Mouse (Mus musculus) embryonic stem cell, embryonic (primary cell): ENCODE measurements around the gene Nlrp4c.
"Not testable (repeated sequence)": the region's sequence is repeated elsewhere in the genome, so short reads cannot be mapped to it uniquely, and the experiment has no call there.

ENCODE experiments used
- CTCF ChIA-PET, 4 experiments: fragments of 300-600 bp in 2 of 4; fragments of 350-600 bp in 2 of 4; sonication (Branson Sonifier 250); formaldehyde crosslinking; loops; one replicate each; lab custom pipeline; 2022; ENCODE audit warnings: inconsistent platforms in 2 of 4; lab: Charles Lee
- POLR2A ChIA-PET, 4 experiments: fragments of 300-600 bp in 2 of 4; fragments of 350-600 bp in 2 of 4; sonication (Branson Sonifier 250); formaldehyde crosslinking; loops; one replicate each; lab custom pipeline; 2022; ENCODE audit warnings: antibody characterized with exemption in 4 of 4, inconsistent platforms in 1 of 4; lab: Charles Lee

The Nlrp4c gene

GRCm38 (mm10) chr7:6044861-6045260 lies at the start of gene Nlrp4c:
Nlrp4c (plus strand) TSS chr7:6045161.
- ChIA-PET POLR2A (no interaction called here), CTCF (no interaction called here)

DNA sequence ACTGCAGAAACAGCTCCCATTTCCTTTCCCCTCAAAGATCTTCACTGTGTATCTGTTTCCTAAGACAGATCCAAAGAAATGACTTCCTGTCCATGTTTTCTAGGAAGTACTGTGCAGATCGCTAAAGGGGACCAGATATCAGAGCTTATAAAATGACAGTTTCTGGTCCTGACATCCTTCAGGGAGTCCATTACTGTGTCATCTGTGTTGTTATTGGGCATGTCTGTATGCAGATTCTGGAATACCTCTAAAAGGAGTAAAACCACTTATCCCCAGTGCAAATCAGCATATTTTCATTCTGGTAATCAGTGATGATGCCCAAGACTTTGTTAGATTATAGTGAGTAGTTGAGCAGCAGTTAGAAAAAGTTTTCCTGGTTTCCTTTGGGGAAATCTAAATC lies 34.1 kb upstream of the Nlrp4c start, which contains the start of gene Vmn1r65:
TSS of gene Vmn1r65 (minus strand) at position 101 of the 400 bp plus-strand sequence.
- CTCF ChIA-PET = no interaction called here
- POLR2A ChIA-PET = no interaction called here

GRCm38 (mm10) chr7:6119501-6119900 lies 74.5 kb downstream of the Nlrp4c start:
- CTCF ChIA-PET = interaction anchor here in 2 of 4 experiments (0.6 to 2.9 kb wide), 10 partner anchors 52 to 163 kb away, joined by 3 to 19 read pairs (median 3); partner anchors contain the start of gene Zfp444 (in 1 of the 2)

DNA sequence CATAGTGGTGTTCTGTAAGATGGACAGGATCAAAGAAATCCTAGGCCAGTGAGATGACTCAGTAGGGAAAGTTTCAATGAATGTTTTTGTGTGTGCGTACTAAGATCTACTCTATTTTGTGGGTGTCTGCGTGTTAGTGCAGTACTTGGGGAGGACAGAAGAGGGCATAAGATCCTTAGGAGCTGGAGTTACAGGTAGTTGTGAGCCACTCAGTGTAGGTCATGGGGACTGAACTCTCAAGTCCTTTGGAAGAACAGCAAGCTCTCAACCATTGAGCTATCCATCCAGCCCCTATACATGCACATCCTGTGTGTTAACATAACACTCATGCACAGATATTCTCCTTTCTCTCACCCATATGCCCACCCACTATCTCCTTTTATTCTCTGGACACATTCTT lies 75.1 kb downstream of the Nlrp4c start:
- CTCF ChIA-PET = interaction anchor here (0.6 to 2.9 kb wide), 12 partner anchors 52 to 682 kb away, joined by 3 to 19 read pairs (median 3); partner anchors contain the start of genes Zfp444 (in 1 of the 4) and Zfp78 (in 1 of the 4)
- POLR2A ChIA-PET = not testable (repeated sequence)

More at GRCm38 (mm10) chr7:6119501-6119900, 74.5 kb downstream of the Nlrp4c start:
- POLR2A ChIA-PET = no interaction called here

- CTCF ChIA-PET = interaction anchor here in 2 of 4 experiments (1.1 to 1.8 kb wide), 2 partner anchors 73 kb away, joined by 3 to 7 read pairs; no protein-coding TSS in a partner anchor
- POLR2A ChIA-PET = interaction anchor here in 1 of 4 experiments (1.0 kb wide), 1 partner anchor 12 kb away, joined by 3 read pairs; no protein-coding TSS in a partner anchor
Measured at GRCm38 (mm10) chr7:6121128-6121527, 76.2 kb downstream of the Nlrp4c start.

GRCm38 (mm10) chr7:6126690-6127448 lies 81.9 kb downstream of the Nlrp4c start:
- ChIA-PET POLR2A (interaction anchor here (0.5 to 3.1 kb wide), 20 partner anchors 12 to 90 kb away, joined by 3 to 20 read pairs (median 4); partner anchors contain the start of genes Zfp787 (in 2 of the 4) and Zfp444 (in 1 of the 4)), CTCF (interaction anchor here (0.6 to 4.8 kb wide), 86 partner anchors 9 to 1427 kb away, joined by 3 to 114 read pairs (median 5); partner anchors contain the start of genes Galp (in 3 of the 4), Zfp444 (in 3 of the 4), Zfp787 (in 2 of the 4) and Zfp78 (in 1 of the 4))

DNA sequence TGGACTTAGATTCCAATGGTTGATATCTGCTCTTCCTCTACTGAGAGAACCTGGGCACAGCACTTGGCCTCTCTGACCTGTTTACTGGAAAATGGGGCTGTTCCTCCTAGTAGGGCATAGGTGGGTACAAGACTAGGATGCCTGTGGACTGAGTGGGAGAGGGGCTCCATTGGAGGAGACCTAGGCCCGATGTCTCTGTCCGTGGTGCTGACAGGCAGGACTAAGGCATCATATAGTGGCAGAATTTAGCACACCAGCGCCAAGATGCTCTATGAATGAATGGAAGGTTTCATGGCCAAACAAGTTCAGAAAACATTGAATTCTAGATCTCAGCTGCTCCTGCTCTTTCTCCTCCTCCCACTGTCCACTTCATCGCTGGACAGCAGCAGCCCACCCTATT lies 85.4 kb downstream of the Nlrp4c start:
- ChIA-PET CTCF (interaction anchor here in 1 of 4 experiments (1.6 kb wide), 1 partner anchor 64 kb away, joined by 3 read pairs; no protein-coding TSS in a partner anchor), POLR2A (interaction anchor here in 1 of 4 experiments (0.8 kb wide), 1 partner anchor 33 kb away, joined by 3 read pairs; no protein-coding TSS in a partner anchor)

DNA sequence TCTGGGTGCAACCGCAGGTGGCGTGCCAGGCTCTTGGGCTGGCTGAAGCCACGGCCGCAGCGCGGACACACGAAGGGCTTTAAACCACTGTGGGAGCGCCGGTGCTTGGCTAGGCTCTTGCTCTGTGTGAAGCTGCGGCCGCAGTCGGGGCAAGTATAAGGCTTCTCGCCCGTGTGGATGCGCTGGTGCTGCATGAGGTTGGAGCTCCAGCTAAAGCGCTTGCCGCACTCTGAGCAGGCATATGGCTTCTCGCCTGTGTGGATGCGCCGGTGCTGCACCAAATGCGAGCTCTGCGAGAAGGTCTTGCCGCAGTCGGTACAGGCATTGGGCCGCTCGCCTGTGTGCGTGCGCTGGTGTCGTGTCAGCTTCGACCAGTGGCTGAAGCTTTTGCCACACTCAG lies 87.7 kb downstream of the Nlrp4c start:
- ChIA-PET POLR2A (interaction anchor here (0.6 to 2.9 kb wide), 19 partner anchors 9 to 1259 kb away, joined by 3 to 15 read pairs (median 4); partner anchors contain the start of genes Zfp444 (in 2 of the 4) and Zfp787 (in 2 of the 4)), CTCF (interaction anchor here (0.6 to 1.3 kb wide), 17 partner anchors 12 to 150 kb away, joined by 3 to 6 read pairs (median 4); no protein-coding TSS in a partner anchor)

- ChIA-PET POLR2A (interaction anchor here in 2 of 4 experiments (0.8 to 2.1 kb wide), 10 partner anchors 10 to 56 kb away, joined by 3 to 5 read pairs (median 4); partner anchors contain the start of gene Zfp444 (in 1 of the 2)), CTCF (interaction anchor here in 3 of 4 experiments (0.8 to 3.4 kb wide), 6 partner anchors 9 to 58 kb away, joined by 3 to 18 read pairs (median 4); no protein-coding TSS in a partner anchor)
Measured at GRCm38 (mm10) chr7:6136497-6136896, 91.5 kb downstream of the Nlrp4c start.

- ChIA-PET POLR2A (interaction anchor here in 1 of 4 experiments (1.1 to 1.9 kb wide), 5 partner anchors 10 to 48 kb away, joined by 3 to 6 read pairs (median 4); partner anchors contain the start of gene Zfp787), CTCF (interaction anchor here in 3 of 4 experiments (0.5 to 3.4 kb wide), 4 partner anchors 12 to 101 kb away, joined by 3 to 18 read pairs (median 4); no protein-coding TSS in a partner anchor)
Measured at GRCm38 (mm10) chr7:6139295-6139694, 94.3 kb downstream of the Nlrp4c start.

- CTCF ChIA-PET = interaction anchor here (0.8 to 1.7 kb wide), 3 partner anchors 11 to 17 kb away, joined by 3 to 5 read pairs (median 4); no protein-coding TSS in a partner anchor
- POLR2A ChIA-PET = interaction anchor here in 2 of 4 experiments (1.3 to 2.2 kb wide), 4 partner anchors 10 to 28 kb away, joined by 4 to 12 read pairs (median 5); partner anchors contain the start of genes Zfp787 (in 2 of the 2) and Zfp444 (in 1 of the 2)
Measured at GRCm38 (mm10) chr7:6143991-6144531, 99.1 kb downstream of the Nlrp4c start.

DNA sequence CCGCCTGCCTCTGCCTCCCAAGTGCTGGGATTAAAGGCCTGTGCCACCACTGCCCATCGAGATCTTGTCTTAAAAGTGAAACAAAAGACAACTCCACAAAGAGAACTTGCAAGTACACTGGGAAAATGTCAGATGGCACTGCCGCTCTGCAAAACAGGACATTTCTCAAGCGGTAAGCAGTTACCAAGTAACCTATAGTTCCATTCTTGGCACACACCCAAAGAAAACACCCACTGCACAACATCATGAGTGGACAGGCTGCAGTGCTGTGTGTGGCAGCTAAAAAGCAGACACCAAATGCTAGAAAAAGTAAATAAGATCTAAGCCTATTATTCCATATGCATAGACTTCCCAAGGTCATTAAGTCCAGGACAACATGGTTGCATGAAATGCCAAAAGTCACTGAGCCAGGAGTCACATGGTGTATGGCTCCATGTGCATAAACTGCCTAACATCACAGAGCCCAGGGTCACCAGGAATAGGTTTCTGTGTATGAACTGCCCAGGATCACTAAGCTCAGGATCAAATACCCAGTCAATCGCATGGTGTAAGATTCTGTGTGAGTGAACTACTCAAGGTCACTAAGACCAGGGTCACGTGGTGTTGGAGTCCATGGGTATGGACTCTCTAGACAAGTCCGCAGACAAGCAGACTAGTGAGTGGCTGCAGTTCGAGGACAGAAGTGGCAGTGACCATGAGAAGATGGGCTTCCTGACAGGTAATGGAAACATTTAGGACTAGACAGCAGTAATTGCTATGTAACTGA lies 100.6 kb downstream of the Nlrp4c start:
- ChIA-PET CTCF (interaction anchor here in 3 of 4 experiments (0.6 to 1.9 kb wide), 5 partner anchors 13 to 68 kb away, joined by 3 to 6 read pairs (median 5); no protein-coding TSS in a partner anchor), POLR2A (interaction anchor here in 3 of 4 experiments (0.6 to 2.5 kb wide), 16 partner anchors 9 to 1132 kb away, joined by 3 to 17 read pairs (median 4); partner anchors contain the start of genes Zfp787 (in 3 of the 3), Zfp444 (in 2 of the 3), Fiz1 (in 1 of the 3) and Zfp524 (in 1 of the 3))

DNA sequence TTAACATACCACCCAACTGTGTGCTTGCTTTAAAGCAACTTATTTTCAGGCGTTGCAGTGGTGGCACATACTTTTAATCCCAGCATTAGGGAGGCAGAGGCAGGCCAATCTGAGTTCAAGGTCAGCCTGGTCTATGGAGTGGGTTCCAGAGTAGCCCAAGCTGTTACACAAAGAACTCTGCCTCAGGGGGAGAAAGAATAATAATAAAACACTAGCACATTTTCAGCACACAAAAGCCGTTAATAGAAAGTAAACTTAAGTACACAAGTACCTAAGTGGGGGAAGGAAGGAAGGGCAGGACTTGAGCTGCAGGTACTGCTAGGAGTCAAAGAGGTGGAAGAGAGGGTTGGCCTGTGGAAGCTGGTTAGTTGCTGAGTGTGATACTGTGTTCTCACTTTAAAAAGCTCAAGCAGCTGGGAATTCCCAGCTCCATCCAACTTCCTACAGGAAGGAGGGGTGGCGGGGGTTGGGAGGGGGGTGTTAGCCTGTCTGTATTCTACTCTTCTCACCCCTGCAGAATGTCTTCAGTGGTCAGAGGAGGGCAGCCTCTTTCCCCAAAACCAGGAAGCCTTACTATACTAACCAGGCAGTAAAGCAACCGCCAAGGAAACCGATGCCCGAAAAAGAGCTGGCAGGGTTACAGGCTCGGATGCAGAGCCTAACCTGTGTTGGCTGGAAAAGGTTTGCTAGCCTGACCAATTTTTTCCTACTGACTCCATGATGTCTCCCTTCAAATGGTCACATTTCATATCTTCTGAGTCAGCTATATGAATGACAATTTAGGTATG lies 101.4 kb downstream of the Nlrp4c start:
- CTCF ChIA-PET = interaction anchor here (0.6 to 1.9 kb wide), 11 partner anchors 12 to 135 kb away, joined by 3 to 6 read pairs (median 4); no protein-coding TSS in a partner anchor
- POLR2A ChIA-PET = interaction anchor here (0.6 to 2.5 kb wide), 16 partner anchors 9 to 1132 kb away, joined by 3 to 17 read pairs (median 4); partner anchors contain the start of genes Zfp787 (in 4 of the 4), Zfp444 (in 2 of the 4), Fiz1 (in 1 of the 4) and Zfp524 (in 1 of the 4)

GRCm38 (mm10) chr7:6146982-6147325 lies 102.0 kb downstream of the Nlrp4c start:
- CTCF ChIA-PET = interaction anchor here (0.7 to 1.9 kb wide), 10 partner anchors 20 to 135 kb away, joined by 3 to 6 read pairs (median 4); no protein-coding TSS in a partner anchor
- POLR2A ChIA-PET = interaction anchor here (0.6 to 2.5 kb wide), 11 partner anchors 9 to 1133 kb away, joined by 3 to 17 read pairs (median 5); partner anchors contain the start of genes Zfp787 (in 4 of the 4), Fiz1 (in 1 of the 4), Zfp444 (in 1 of the 4) and Zfp524 (in 1 of the 4)

DNA sequence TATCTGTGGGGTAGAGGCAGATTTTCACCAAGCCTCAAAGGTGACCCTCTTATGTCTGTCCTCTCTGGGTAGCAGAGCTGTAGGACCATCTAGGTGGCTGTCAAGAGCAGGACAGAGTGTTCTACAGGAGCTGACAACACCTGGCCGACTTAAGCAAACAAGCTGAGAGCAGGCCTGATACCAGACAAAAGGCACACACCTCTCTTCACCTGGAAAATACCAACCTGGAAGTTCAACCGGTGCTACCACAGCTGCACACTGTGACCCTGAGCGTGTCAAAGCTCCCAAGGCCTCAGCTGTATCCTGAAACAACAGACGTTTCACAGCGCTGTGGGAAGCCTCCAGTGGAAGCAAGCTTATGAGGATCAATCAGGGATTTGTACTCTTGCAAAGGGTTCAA lies 102.7 kb downstream of the Nlrp4c start:
- CTCF ChIA-PET = interaction anchor here (0.5 to 2.0 kb wide), 7 partner anchors 20 to 46 kb away, joined by 3 to 7 read pairs (median 5); no protein-coding TSS in a partner anchor
- POLR2A ChIA-PET = interaction anchor here in 3 of 4 experiments (1.4 to 2.5 kb wide), 6 partner anchors 8 to 24 kb away, joined by 5 to 17 read pairs (median 6); partner anchors contain the start of genes Zfp787 (in 3 of the 3) and Zfp444 (in 1 of the 3)
